Mouse (Mus musculus) neural tube, embryonic 15.5 days (tissue): ENCODE results near the gene Mttp. TPM values are rescaled to one million over a fixed set of nuclear protein-coding genes. Genes with fewer than 3 reads are reported as not detected.

Experiments
- ATAC-seq: fragments of 200-750 bp; cut with Nextera tagmentation; 2 replicates; pipeline ENCODE4 v1.8.0; 2017; ENCODE audit warnings: mild to moderate bottlenecking, moderate TSS enrichment, moderate library complexity; ENCODE audit not compliant: low FRiP score
- H3K27ac ChIP-seq: fragments of 300-500 bp; sonication (generic); replicated peaks from 2 replicates; pipeline ENCODE4 v1.5.1; 2015; ENCODE audit warnings: mild to moderate bottlenecking, inconsistent platforms
- H3K27me3 ChIP-seq: fragments of 300-500 bp; sonication (generic); replicated peaks from 2 replicates; pipeline ENCODE4 v1.6.1; 2015; ENCODE audit warnings: inconsistent platforms
- H3K36me3 ChIP-seq: fragments of 300-500 bp; sonication (generic); 2 replicates; pipeline ENCODE4 v1.6.1; 2015; ENCODE audit warnings: inconsistent platforms
- H3K4me1 ChIP-seq: fragments of 300-500 bp; sonication (generic); 2 replicates; pipeline ENCODE4 v1.6.1; 2015; ENCODE audit warnings: inconsistent platforms
- H3K4me2 ChIP-seq: fragments of 300-500 bp; sonication (generic); 2 replicates; pipeline ENCODE4 v1.6.1; 2015; ENCODE audit warnings: inconsistent platforms, mild to moderate bottlenecking, moderate library complexity
- H3K4me3 ChIP-seq: fragments of 300-500 bp; sonication (generic); replicated peaks from 2 replicates; pipeline ENCODE4 v1.5.1; 2015; ENCODE audit warnings: mild to moderate bottlenecking, inconsistent platforms
- H3K9ac ChIP-seq: fragments of 300-500 bp; sonication (generic); replicated peaks from 2 replicates; pipeline ENCODE4 v1.6.1; 2015; ENCODE audit warnings: mild to moderate bottlenecking, inconsistent platforms
- H3K9me3 ChIP-seq: fragments of 300-500 bp; sonication (generic); replicated peaks from 2 replicates; pipeline ENCODE4 v1.6.1; 2016; ENCODE audit warnings: inconsistent platforms
- WGBS: fragments of 180-500 bp; shearing (Covaris S2); methylation state at CpG from one replicate; pipeline ENCODE4 v1.1.7; 2015; ENCODE audit warnings: mixed read lengths; 5-methylcytosine and 5-hydroxymethylcytosine counted together
- polyA plus RNA-seq: library from polyadenylated mRNA; unstranded; fragments of >200 nt; fragmentation: Nextera tagmentation; extraction: Ambion mirVana; gene quantifications from 2 replicates; pipeline ENCODE4 v1.2.1, GENCODE M21; 2015

The Mttp gene
- polyA plus RNA-seq, 1 experiment from 2014 or later = 8.5 TPM

GRCm38 (mm10) chr3:138133463-138133862 is 11.3 kb downstream of the Mttp start:
- no peaks in the 10 kb centered on the region for H3K4me1 ChIP-seq
- H3K4me2 ChIP-seq = no peak overlapping the region
- H3K27ac ChIP-seq = no peak overlapping the region
- no peaks in the 10 kb centered on the region for H3K9me3 ChIP-seq
- no peak overlapping the region for H3K4me3 ChIP-seq
- H3K36me3 ChIP-seq = no peaks in the 10 kb centered on the region
- no peaks in the 10 kb centered on the region for H3K27me3 ChIP-seq
- no peak for ATAC-seq
- WGBS = 87% methylated on average over 8 of the region's 8 CpGs
- H3K9ac ChIP-seq = no peak overlapping the region

GRCm38 (mm10) chr3:138131168-138131567 is 13.6 kb downstream of the Mttp start:
- no peak overlapping the region for H3K9ac ChIP-seq
- H3K36me3 ChIP-seq = no peaks in the 10 kb centered on the region
- 70% methylated on average over 9 of the region's 9 CpGs for WGBS
- ATAC-seq = no peak
- no peak overlapping the region for H3K4me3 ChIP-seq
- no peaks in the 10 kb centered on the region for H3K27me3 ChIP-seq
- H3K4me2 ChIP-seq = no peak overlapping the region
- no peaks in the 10 kb centered on the region for H3K4me1 ChIP-seq
- H3K9me3 ChIP-seq = no peaks in the 10 kb centered on the region
- no peak overlapping the region for H3K27ac ChIP-seq

- H3K27ac ChIP-seq = no peak overlapping the region
- no peaks in the 10 kb centered on the region for H3K36me3 ChIP-seq
- no peak for ATAC-seq
- H3K9me3 ChIP-seq = no peaks in the 10 kb centered on the region
- H3K27me3 ChIP-seq = no peaks in the 10 kb centered on the region
- no peak overlapping the region for H3K9ac ChIP-seq
- 31% methylated on average over 1 of the region's 1 CpGs for WGBS
- H3K4me1 ChIP-seq = no peaks in the 10 kb centered on the region
- no peak overlapping the region for H3K4me3 ChIP-seq
- no peak overlapping the region for H3K4me2 ChIP-seq
These were observed 14.1 kb downstream of the Mttp start for GRCm38 (mm10) chr3:138130692-138131091.

GRCm38 (mm10) chr3:138129110-138129509 is 15.7 kb downstream of the Mttp start:
- H3K27ac ChIP-seq = no peak overlapping the region
- H3K27me3 ChIP-seq = no peaks in the 10 kb centered on the region
- no peak overlapping the region for H3K4me3 ChIP-seq
- H3K4me2 ChIP-seq = no peak overlapping the region
- H3K9me3 ChIP-seq = no peaks in the 10 kb centered on the region
- no peak for ATAC-seq
- 97% methylated on average over 6 of the region's 6 CpGs for WGBS
- H3K9ac ChIP-seq = no peak overlapping the region
- no peaks in the 10 kb centered on the region for H3K4me1 ChIP-seq
- H3K36me3 ChIP-seq = no peaks in the 10 kb centered on the region

- Histone ChIP-seq H3K4me2 (no peak overlapping the region), H3K4me3 (no peak overlapping the region), H3K9ac (no peak overlapping the region), H3K9me3 (no peaks in the 10 kb centered on the region), H3K4me1 (no peaks in the 10 kb centered on the region), H3K27ac (no peak overlapping the region), H3K27me3 (no peaks in the 10 kb centered on the region), H3K36me3 (no peaks in the 10 kb centered on the region)
- no peak for ATAC-seq
- WGBS = 92% methylated on average over 10 of the region's 10 CpGs
These were observed 20.9 kb downstream of the Mttp start for GRCm38 (mm10) chr3:138123842-138124241.

GRCm38 (mm10) chr3:138121461-138121860 is 23.3 kb downstream of the Mttp start:
- Histone ChIP-seq H3K4me1 (no peaks in the 10 kb centered on the region), H3K4me2 (no peak overlapping the region), H3K9ac (no peak overlapping the region), H3K4me3 (no peak overlapping the region), H3K9me3 (no peaks in the 10 kb centered on the region), H3K27ac (no peak overlapping the region), H3K36me3 (no peaks in the 10 kb centered on the region), H3K27me3 (no peaks in the 10 kb centered on the region)
- no peak for ATAC-seq
- 90% methylated on average over 2 of the region's 2 CpGs for WGBS

- Histone ChIP-seq H3K4me2 (no peak overlapping the region), H3K27me3 (no peaks in the 10 kb centered on the region), H3K4me3 (no peak overlapping the region), H3K27ac (no peak overlapping the region), H3K9ac (no peak overlapping the region), H3K9me3 (no peaks in the 10 kb centered on the region), H3K4me1 (no peaks in the 10 kb centered on the region), H3K36me3 (no peaks in the 10 kb centered on the region)
- ATAC-seq = no peak
- WGBS = 91% methylated on average over 16 of the region's 16 CpGs
These were observed 25.2 kb downstream of the Mttp start for GRCm38 (mm10) chr3:138119444-138120105.

- no peak for ATAC-seq
- Histone ChIP-seq H3K4me1 (no peaks in the 10 kb centered on the region), H3K36me3 (no peaks in the 10 kb centered on the region), H3K27me3 (no peaks in the 10 kb centered on the region), H3K9ac (no peak overlapping the region), H3K27ac (no peak overlapping the region), H3K9me3 (no peaks in the 10 kb centered on the region), H3K4me2 (no peak overlapping the region), H3K4me3 (no peak overlapping the region)
- 76% methylated on average over 14 of the region's 14 CpGs for WGBS
These were observed 25.9 kb downstream of the Mttp start for GRCm38 (mm10) chr3:138118831-138119230.

GRCm38 (mm10) chr3:138118392-138118791 is 26.4 kb downstream of the Mttp start:
- Histone ChIP-seq H3K4me2 (no peak overlapping the region), H3K4me1 (no peaks in the 10 kb centered on the region), H3K4me3 (no peak overlapping the region), H3K27ac (no peak overlapping the region), H3K27me3 (no peaks in the 10 kb centered on the region), H3K9ac (no peak overlapping the region), H3K9me3 (no peaks in the 10 kb centered on the region), H3K36me3 (no peaks in the 10 kb centered on the region)
- 79% methylated on average over 6 of the region's 6 CpGs for WGBS
- no peak for ATAC-seq

- 92% methylated on average over 4 of the region's 4 CpGs for WGBS
- Histone ChIP-seq H3K4me3 (no peak overlapping the region), H3K27ac (no peak overlapping the region), H3K36me3 (no peaks in the 10 kb centered on the region), H3K4me1 (no peaks in the 10 kb centered on the region), H3K27me3 (no peaks in the 10 kb centered on the region), H3K4me2 (no peak overlapping the region), H3K9me3 (no peaks in the 10 kb centered on the region), H3K9ac (no peak overlapping the region)
- ATAC-seq = no peak
These were observed 27.9 kb downstream of the Mttp start for GRCm38 (mm10) chr3:138116871-138117270.

- no peaks in the 10 kb centered on the region for H3K27me3 ChIP-seq
- H3K36me3 ChIP-seq = no peaks in the 10 kb centered on the region
- WGBS = 83% methylated on average over 17 of the region's 17 CpGs
- no peak overlapping the region for H3K4me2 ChIP-seq
- no peak overlapping the region for H3K27ac ChIP-seq
- no peak overlapping the region for H3K9ac ChIP-seq
- no peaks in the 10 kb centered on the region for H3K9me3 ChIP-seq
- H3K4me1 ChIP-seq = no peaks in the 10 kb centered on the region
- no peak for ATAC-seq
- no peak overlapping the region for H3K4me3 ChIP-seq
These were observed 30.7 kb downstream of the Mttp start for GRCm38 (mm10) chr3:138114106-138114505.

GRCm38 (mm10) chr3:138110910-138111782 is 33.6 kb downstream of the Mttp start:
- no peak overlapping the region for H3K27ac ChIP-seq
- H3K9me3 ChIP-seq = no peaks in the 10 kb centered on the region
- no peaks in the 10 kb centered on the region for H3K36me3 ChIP-seq
- 94% methylated on average over 19 of the region's 19 CpGs for WGBS
- no peaks in the 10 kb centered on the region for H3K4me1 ChIP-seq
- no peak overlapping the region for H3K9ac ChIP-seq
- no peak overlapping the region for H3K4me3 ChIP-seq
- no peak overlapping the region for H3K4me2 ChIP-seq
- ATAC-seq = no peak
- no peaks in the 10 kb centered on the region for H3K27me3 ChIP-seq
